Mouse (Mus musculus) bone marrow, adult 2 months (tissue): ENCODE data around the gene Fchsd2.

Experiments used
- CTCF ChIP-seq: fragments of 200-500 bp; IDR thresholded peaks from 2 replicates; pipeline ENCODE4 v1.5.1; 2011; ENCODE audit warnings: low read length, control low read depth; ENCODE audit not compliant: control insufficient read depth, insufficient read depth
- POLR2A ChIP-seq: fragments of 200-500 bp; IDR thresholded peaks from 2 replicates; pipeline ENCODE4 v1.6.1; 2011; ENCODE audit warnings: low read depth, mild to moderate bottlenecking, control low read depth, low read length, borderline replicate concordance; ENCODE audit not compliant: control insufficient read depth

- TF ChIP-seq POLR2A (no peak), CTCF (no peak)
Observed at GRCm38 (mm10) chr7:101109006-101109855, 16.6 kb downstream of the Fchsd2 start.
